Mouse (Mus musculus) thymus, postnatal 0 days (tissue): ENCODE data around the gene Wfdc11. TPM values are rescaled to one million over a fixed set of nuclear protein-coding genes. Genes with fewer than 3 reads are reported as not detected.
"Not testable (repeated sequence)": the region's sequence is repeated elsewhere in the genome, so short reads cannot be mapped to it uniquely, and the experiment has no call there.

Experiments
- DNase-seq: peaks from one replicate; pipeline ENCODE4 v3.0.0-alpha.2; 2015; ENCODE audit warnings: low spot score
- polyA plus RNA-seq: library from polyadenylated mRNA; unstranded; fragments of >200 nt; fragmentation: Nextera tagmentation; extraction: Ambion mirVana; gene quantifications from 2 replicates; pipeline ENCODE4 v1.2.1, GENCODE M21; 2015

The Wfdc11 gene
- polyA plus RNA-seq, 1 experiment from 2014 or later, result not detected

DNA sequence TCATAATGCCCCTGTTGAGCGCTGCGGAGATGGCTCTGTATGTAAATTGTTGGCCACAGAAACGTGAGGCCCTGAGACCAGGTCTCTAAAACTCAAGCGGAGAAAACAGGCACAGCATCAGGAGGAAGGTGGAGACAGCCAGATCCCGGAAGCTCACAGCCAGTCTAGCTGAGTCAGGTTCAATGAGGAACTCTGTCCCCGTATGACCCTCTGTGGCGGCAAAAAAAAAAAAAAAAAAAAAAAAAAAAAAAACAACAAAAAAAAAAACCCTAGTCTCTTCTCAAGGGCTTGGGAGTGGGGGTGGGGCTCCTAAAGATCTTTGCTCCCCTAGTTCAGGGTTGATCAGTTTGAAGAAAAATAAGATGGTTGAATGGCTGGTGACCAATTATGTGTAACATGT lies 32.8 kb downstream of the Wfdc11 start:
- DNase-seq, result no peak

DNA sequence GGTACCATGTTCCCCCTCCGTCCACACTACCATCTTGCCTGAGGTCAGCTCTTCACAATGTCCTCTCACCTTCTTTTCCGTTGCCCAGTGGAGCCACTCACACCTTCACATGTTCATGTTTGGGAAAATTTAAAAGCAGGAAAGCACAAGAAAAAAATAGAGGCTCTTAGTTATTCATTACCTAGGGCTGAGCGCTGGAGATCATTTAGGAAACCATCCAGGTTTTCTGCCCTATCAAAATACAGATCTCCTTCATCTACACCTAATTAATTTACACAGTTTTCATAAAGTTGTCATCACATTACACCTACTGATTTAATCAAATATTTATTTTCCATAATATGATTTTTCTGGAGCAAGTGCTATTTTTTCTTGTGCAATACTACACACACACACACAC lies 35.2 kb downstream of the Wfdc11 start, which contains the start of gene Wfdc16:
Gene Wfdc16 (minus strand): TSS at position 101 of the 400 bp plus-strand sequence.
- DNase-seq, result no peak

DNA sequence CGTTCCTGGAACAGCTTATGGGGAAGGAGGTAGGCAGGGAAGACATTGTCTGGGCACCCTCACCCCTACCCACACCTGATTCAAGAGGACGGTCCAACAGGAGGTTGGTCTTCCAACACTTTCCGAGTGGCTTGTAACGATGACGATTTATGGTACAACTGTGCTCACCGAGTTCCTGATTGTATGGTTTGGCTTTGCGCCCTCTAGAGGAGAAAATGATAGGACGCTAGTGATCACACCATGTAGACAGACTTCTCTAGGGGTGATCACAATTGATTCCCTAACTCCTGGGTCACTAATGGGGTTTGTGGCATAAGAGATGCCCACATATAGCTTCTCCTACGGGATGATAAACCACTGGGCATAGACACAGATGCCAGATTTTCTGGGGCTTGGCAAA lies 38.6 kb downstream of the Wfdc11 start:
- DNase-seq, result no peak

DNA sequence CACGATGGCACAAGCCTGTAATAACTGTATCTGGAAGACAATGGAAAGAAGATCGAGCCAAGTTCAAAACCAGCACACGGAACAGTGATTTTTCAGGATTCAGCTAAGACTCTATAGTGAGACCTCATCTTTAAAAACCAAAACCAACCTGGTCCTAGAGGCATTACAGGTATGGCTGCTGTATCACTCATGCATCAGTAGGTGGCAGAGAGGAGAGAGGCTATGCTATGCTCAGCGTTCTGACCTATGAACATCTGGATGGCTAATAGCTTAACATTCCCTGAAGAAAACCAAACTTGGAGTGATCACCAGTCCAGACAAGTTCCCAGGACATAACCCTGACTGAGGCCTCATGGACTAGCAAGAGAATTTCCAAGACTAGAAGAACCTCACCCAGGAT lies 52.1 kb downstream of the Wfdc11 start:
- no peak for DNase-seq

DNA sequence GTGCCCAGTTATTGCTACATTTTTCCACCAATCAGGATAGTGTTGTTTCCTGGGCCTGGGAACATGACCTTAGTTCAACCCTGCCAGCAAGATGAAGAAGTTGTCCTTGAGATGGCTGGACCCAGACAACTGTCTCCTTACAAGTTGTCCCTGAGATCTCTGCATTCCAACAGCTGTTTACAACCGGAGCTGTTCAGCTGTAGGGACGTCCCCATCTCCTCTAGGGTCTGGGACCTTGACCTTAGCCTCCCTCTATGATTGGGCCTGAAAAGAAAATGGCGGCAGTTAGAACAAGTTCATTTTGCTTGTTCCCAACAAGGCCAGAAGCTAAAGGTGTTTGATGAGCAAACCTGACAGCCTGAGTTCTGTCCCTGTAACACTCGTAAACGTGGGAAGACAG lies 54.8 kb downstream of the Wfdc11 start:
- no peak for DNase-seq

DNA sequence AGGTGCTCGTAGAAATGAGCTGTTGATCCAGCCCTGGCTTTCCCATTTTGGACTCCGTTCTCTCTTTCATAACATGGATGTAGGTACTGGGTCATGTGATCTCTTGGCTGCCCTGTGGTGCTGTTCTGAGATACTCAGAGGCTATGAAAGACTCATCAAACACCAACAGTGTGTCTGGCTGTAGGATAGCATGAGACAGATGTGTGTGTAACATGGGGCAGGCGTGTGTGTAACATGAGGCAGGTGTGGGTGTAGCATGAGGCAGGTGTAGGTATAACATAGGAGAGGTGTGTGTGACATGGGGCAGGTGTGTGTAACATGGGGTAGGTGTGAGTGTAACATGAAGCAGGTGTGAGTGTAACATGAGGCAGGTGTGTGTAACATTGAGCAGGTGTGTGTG lies 58.5 kb downstream of the Wfdc11 start:
- DNase-seq, result no peak

DNA sequence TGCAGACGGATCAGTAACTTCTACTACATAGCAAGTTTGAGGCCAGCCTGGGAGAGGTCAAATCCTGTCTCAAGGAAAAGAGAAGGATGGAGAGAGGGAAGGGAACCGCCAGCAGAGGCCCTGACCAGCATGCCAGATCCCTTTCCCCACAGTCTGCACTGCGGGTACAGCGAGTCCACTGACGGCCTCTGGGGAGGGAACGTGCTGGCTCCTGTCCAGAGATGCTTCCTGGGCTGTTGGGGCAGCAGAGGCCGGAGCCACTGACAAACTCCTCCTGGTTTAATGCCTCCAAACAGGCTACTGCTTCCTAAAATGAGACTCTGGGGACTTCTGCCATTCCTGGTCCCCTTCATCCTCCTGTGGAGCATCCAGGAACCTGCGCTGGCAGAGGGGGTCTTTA lies 60.4 kb downstream of the Wfdc11 start, which contains the start of the genes Wfdc6b and Wfdc8:
Gene Wfdc6b (plus strand): TSS at position 52 of the 400 bp plus-strand sequence.
Gene Wfdc8 (minus strand): TSS at position 156 of the 400 bp plus-strand sequence.
- not testable (repeated sequence) for DNase-seq

Other genes with a start within 250 kb of the Wfdc11 start
- 28.7 and 40.4 TPM in 2 replicates for gene Sdc4, start 230.2 kb downstream of the Wfdc11 start, polyA plus RNA-seq
- 77.2 and 83.7 TPM in 2 replicates for gene Sys1, start 217.1 kb downstream of the Wfdc11 start, polyA plus RNA-seq
- 19.4 and 21.5 TPM in 2 replicates for gene Gm20458, start 213.1 kb downstream of the Wfdc11 start, polyA plus RNA-seq
- not detected in 2 replicates for gene Trp53tg5, start 200.4 kb downstream of the Wfdc11 start, polyA plus RNA-seq
- gene Dbndd2, start 188.0 kb downstream of the Wfdc11 start, polyA plus RNA-seq, result 12.6 and 15.3 TPM in 2 replicates
- gene Pigt, start 176.6 kb downstream of the Wfdc11 start, polyA plus RNA-seq, result 47.2 and 51.1 TPM in 2 replicates
- gene Wfdc2, start 111.7 kb downstream of the Wfdc11 start, polyA plus RNA-seq, result 51.3 and 53.4 TPM in 2 replicates
- not detected in 2 replicates for gene Spint3, start 100.6 kb downstream of the Wfdc11 start, polyA plus RNA-seq
- not detected in 2 replicates for gene Wfdc6a, start 88.6 kb downstream of the Wfdc11 start, polyA plus RNA-seq
- gene Eppin, start 80.5 kb downstream of the Wfdc11 start, polyA plus RNA-seq, result not detected in 2 replicates
- not detected in 2 replicates for gene Wfdc6b, start 60.6 kb downstream of the Wfdc11 start, polyA plus RNA-seq
- gene Wfdc8, start 60.5 kb downstream of the Wfdc11 start, polyA plus RNA-seq, result not detected in 2 replicates
- gene Wfdc16, start 35.3 kb downstream of the Wfdc11 start, polyA plus RNA-seq, result not detected in 2 replicates
- gene Wfdc10, start 18.0 kb downstream of the Wfdc11 start, polyA plus RNA-seq, result 0.42 TPM in 1 of 2 replicates, not detected in the other
- gene Wfdc9, start 17.5 kb downstream of the Wfdc11 start, polyA plus RNA-seq, result not detected in 2 replicates
- not detected in 2 replicates for gene Wfdc13, start 11.0 kb upstream of the Wfdc11 start, polyA plus RNA-seq
- not detected in 2 replicates for gene Spint4, start 24.4 kb upstream of the Wfdc11 start, polyA plus RNA-seq
- gene Spint5, start 41.2 kb upstream of the Wfdc11 start, polyA plus RNA-seq, result not detected in 2 replicates
- 0.49 and 0.56 TPM in 2 replicates for gene Wfdc3, start 71.8 kb upstream of the Wfdc11 start, polyA plus RNA-seq
- 70.4 and 85.2 TPM in 2 replicates for gene Dnttip1, start 71.9 kb upstream of the Wfdc11 start, polyA plus RNA-seq
- 379 and 497 TPM in 2 replicates for gene Ube2c, start 95.8 kb upstream of the Wfdc11 start, polyA plus RNA-seq
- gene Tnnc2, start 105.9 kb upstream of the Wfdc11 start, polyA plus RNA-seq, result 5.8 and 10.7 TPM in 2 replicates
- 7.0 and 7.7 TPM in 2 replicates for gene Snx21, start 111.7 kb upstream of the Wfdc11 start, polyA plus RNA-seq
- 30.0 and 31.1 TPM in 2 replicates for gene Acot8, start 130.8 kb upstream of the Wfdc11 start, polyA plus RNA-seq
- gene Zswim3, start 131.0 kb upstream of the Wfdc11 start, polyA plus RNA-seq, result 7.1 TPM in 2 replicates
- gene Zswim1, start 148.6 kb upstream of the Wfdc11 start, polyA plus RNA-seq, result 8.7 and 9.1 TPM in 2 replicates
- gene Spata25, start 154.4 kb upstream of the Wfdc11 start, polyA plus RNA-seq, result 0.17 and 0.85 TPM in 2 replicates
- 154 and 164 TPM in 2 replicates for gene Ctsa, start 158.8 kb upstream of the Wfdc11 start, polyA plus RNA-seq
- 5.3 and 5.9 TPM in 2 replicates for gene Neurl2, start 159.4 kb upstream of the Wfdc11 start, polyA plus RNA-seq
- 424 and 433 TPM in 2 replicates for gene Pltp, start 183.6 kb upstream of the Wfdc11 start, polyA plus RNA-seq
- gene Pcif1, start 205.2 kb upstream of the Wfdc11 start, polyA plus RNA-seq, result 92.5 and 107 TPM in 2 replicates
- gene Zfp335, start 237.7 kb upstream of the Wfdc11 start, polyA plus RNA-seq, result 8.6 and 9.5 TPM in 2 replicates